Mouse (Mus musculus) right cerebral cortex, adult 18-20 months (tissue): ENCODE data around the gene Naa16.

Experiments used
- DNase-seq: peaks from one replicate; pipeline ENCODE4 v3.0.0; 2022; ENCODE audit warnings: mixed read lengths

The Naa16 gene

DNA sequence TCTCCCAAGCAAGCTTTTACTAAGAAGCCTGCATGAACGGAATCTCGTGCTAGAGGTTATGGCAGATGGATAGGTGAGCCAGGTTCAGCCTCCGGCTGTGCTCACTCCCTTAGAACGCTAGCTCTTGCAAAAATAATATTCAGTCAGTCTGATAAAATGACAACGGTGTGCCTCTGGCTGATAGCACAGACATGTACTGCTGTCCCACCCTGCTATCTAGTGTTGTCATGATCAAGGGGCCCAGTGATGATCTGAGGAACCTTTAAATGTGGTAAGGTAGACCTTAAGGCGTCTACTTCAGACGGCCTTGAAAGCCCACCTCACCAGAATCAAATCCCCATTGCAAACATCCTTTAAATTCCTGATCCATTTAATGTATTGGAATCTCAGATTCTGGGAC lies 94.4 kb downstream of the Naa16 start:
- DNase-seq: no peak

DNA sequence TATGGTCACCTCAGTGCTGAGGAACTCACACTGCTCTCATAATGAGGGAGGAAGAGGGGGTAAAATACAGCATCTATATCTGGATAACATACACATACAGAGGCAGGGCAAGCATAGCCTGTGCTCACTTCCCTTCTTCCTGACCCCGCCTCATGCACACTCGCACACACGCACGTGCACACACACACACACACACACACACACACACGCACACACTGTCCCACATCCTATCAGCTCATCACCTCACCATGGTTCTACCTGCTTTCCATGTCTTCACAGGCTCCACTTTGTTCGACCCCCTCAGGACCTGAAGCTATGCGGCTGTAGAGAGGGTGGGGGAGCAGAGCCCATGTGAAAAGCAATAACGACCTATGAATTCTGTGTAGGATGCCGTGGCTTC lies 95.0 kb downstream of the Naa16 start:
- no peak for DNase-seq

DNA sequence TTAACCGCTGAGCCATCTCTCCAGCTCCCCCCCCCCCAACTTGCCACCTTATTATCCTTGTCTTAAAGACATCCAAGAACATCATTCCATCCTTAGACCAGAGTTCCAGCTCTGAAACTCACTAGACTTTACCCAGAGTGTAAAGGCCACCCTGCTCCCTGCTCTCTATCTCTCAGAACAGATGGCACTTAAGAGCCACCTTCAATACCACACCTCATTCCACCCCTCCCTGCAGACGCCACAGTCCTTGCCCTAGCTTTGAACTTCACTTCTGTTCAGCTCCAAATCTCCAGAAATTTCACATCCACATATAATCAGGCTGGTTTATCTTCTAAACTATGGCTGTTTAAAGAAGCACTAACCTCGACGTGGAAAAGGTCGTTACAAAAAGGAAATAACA lies 95.6 kb downstream of the Naa16 start:
- no peak for DNase-seq

DNA sequence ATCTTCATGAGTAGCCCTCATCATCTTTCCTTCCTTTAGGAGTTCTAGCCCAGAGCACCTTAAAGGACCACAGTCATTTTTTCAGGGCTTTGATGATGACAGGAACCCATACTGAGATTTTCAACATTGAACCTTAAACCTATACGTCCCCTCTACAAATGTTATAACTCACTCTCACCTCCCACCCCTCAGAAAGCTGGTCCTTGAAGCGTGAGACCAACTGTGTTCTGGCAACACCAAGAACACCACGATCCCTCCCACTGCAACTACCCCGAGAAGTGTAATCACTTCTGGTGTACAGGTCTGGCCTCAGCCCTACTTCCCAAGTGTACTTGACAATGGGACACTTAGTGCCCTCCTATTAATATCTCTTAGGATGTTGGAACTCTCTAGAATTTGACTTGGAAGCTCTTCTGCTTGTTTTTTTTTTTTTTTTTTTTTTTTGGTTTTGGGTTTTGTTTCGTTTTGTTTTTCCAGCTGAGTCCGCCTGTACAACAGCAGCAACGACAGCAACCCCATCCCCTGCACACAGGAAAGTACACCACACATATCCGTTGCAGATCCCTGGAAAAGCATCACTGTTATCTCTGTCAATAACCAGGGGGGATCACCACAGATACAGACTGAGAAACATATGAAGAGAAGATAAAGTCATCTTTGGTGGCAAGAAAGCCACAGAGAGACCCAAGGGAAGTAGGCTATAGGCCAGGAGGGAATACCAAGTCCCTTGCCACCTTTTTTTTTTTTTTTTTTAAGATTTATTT lies 96.3 kb downstream of the Naa16 start:
- DNase-seq: no peak

DNA sequence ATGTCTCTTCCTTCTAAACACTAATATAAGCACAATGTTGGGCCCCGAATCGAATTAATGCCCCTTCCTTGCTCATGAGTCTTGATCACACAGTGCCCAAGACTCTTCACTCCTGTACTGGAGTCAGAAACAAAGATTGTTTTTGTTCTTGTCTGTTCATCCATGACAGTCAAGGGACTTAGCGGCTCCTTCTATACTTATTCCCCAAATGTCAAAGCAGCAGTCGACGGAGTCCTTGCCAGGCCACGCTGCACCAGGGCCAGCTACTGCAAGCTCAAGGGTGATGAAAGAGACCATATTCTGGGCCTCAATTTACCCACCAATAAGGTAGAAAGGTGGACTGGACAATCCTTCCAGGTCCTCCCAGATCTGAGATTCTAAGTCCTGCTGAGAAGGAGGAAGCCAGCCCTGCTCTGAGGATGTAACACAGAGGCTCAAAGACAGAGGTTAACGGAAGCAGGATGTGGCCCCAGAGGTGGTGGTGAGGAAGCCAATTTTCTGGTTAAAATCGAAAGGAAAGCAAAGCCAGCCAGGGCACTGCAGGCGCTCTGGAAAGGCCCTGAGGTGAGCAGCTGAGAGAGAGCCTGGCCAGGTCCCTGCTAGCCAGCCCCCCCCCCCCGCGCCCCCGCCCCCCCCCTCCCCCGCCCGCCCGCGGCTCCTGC lies 97.3 kb downstream of the Naa16 start:
- no peak for DNase-seq

DNA sequence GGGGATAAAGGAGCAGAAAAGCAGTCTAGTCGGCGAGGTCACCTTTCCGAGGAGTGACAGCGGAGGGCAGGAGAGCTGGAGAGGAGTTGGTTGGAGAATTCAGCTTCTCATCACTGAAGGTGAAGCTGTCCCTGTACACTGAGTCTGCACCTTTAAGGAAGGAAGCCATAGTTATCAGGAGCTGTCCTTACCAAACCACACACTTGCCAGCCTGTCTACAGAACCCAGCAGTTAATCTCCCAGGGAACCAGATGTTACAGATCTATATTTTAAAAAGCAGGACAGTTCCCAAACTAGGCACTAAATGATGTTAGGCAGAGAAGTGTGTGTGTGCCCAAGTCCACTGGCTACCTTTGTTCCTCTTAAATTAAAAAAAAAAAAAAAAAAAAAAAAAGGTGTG lies 98.9 kb downstream of the Naa16 start:
- no peak for DNase-seq

DNA sequence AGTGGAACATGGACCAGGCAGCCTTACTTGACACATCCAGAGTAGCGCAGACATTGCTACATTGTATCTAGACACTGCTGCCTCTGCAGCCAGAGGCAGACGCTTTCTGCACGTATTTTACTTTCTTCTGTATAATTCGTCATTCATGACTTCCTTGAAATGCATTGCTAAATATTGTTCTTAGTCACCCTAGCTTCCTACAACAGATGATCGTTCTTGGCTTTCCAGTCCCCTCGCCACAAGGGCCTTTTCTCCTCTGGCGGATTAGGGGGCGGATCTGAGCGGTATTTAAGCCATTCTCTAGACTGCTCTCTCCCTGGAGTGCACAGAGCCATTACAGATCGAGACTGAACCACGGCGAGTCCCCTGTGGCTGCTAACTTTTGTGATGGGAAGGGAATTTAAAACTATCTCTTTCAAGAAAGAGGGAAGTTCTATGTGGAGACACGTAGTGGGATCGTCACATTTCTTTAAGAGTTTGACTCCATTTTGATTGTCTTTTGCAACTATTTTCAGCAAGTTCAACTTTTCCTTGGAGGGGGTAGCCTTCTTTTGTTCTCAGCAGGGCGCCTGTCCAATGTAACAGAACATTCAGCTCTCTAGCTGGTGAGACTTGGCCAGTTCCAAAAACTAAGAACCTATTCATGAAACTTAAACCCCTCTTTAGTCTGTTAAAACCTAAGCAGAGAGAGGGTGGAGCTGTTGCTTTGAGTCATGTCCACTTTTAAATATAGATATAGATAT lies 99.7 kb downstream of the Naa16 start:
- no peak for DNase-seq

DNA sequence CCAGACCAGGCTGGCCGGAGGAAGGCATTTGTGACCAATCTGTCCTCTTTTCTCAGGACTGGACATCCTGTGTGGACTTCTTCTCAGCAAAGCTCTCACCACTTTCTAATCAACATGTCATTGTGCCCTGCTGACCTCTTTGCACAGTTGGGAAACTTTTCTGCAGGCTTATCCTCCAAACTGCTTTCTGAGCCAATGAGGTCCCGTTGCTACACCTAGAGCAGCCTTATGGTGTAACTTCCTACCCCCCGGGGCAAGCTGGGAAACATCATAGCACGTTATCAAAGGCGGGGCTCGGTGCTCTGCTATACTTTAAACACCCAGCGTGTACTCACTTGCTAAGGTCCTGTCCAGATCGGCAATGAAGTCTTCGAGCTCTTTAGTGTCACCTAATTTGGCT lies 100.7 kb downstream of the Naa16 start:
- DNase-seq: no peak

DNA sequence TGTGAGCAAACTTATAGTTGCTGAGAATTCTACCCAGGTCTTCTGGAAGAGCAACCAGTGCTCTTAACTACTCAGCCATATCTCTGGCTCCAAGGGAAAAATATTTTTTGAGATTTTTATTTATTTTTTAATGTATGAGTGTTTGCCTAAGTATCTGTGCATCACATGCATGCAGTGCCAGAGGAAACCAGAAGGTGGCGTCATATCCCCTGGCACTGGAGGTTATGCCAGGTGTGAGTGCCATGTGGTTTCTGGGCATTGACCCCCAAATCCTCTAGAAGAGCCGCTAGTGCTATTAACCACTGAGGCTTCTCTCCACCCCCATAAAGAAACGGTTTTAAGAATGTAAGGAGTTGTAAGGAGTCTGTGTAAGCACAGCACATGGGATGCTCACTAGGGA lies 102.3 kb downstream of the Naa16 start:
- DNase-seq: no peak

DNA sequence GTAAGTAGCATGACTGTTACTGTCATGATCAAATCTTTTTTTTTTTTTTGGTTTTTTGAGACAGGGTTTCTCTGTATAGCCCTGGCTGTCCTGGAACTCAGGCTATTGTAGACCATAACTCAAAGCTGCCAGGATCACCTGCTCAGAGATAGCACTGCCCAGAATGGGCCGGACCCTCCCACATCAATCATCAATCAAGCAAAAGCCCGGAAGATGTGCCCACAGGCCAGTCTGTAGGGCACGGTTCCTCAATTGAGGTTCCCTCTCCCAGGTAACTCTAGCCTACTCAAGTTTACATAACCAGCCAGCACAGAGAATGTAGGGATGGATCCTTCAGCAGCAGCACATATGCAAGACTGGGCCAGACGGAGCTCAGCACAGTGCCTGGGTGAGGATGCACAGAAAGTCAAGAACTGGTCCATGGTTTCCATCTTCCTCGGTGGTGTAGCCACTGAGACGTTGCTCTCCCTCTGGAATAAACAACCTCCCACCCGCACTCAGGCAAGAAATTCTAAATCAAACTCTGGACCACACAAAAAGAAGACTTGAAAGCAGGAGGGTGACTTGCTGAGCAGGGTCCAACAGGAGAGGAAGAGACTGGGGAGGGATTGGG lies 103.2 kb downstream of the Naa16 start:
- DNase-seq: no peak

DNA sequence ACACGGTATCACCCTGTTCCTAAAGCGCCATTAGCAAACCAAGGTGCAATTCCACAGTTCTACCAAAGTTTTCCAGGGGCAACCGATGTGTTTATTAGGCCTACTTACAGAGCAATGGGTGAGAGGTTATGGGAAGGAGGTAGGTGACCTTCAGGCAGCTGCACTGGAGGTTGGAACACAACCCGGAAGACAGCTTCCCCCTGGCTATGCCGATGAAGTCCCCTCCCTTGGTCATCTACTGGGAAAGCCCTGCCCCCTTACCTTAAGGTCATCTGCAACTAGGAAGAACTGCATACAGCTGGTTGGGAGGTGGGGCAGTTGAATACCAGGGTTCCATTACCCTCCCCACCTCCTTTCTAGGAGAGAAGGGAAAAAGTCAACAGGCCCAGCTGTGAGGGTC lies 105.0 kb downstream of the Naa16 start:
- DNase-seq: no peak

DNA sequence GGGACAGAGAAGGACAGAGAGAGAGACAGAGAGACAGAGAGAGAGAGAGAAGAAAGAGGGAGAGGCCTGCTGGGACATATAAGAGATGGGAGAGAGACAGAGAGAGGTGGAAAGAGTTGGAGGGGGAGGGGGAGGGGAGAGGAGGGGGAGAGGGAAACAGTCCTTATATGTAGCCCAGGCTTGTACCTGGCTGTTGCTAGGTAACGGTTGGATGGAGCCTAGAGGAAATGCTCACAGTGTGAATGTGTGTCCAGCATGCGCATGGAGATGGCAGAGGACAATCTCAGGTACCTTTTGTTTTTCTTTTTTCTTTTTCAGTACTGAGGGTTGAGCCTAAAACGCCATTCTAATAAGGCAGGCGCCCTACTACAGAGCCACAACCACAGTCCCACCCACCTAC lies 106.0 kb downstream of the Naa16 start:
- DNase-seq: no peak

DNA sequence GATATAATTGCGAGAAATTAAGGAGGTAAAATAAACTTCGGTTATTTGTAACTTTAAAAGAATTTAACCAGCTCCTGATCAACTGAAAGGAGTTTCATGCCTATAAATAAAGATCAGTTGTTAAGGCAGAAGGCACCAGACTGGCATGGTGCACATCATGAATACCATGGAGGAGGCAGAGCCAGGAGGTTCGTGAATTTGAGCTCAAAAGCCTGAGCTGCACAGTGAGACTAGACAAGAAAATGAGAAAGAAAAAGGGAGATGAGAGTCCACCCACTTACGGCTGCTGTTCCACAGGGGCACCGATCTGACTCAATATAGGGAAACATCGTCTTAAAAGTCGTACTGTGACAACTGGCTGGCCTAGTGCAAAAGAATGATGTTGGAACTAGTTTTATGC lies 106.6 kb downstream of the Naa16 start:
- no peak for DNase-seq

DNA sequence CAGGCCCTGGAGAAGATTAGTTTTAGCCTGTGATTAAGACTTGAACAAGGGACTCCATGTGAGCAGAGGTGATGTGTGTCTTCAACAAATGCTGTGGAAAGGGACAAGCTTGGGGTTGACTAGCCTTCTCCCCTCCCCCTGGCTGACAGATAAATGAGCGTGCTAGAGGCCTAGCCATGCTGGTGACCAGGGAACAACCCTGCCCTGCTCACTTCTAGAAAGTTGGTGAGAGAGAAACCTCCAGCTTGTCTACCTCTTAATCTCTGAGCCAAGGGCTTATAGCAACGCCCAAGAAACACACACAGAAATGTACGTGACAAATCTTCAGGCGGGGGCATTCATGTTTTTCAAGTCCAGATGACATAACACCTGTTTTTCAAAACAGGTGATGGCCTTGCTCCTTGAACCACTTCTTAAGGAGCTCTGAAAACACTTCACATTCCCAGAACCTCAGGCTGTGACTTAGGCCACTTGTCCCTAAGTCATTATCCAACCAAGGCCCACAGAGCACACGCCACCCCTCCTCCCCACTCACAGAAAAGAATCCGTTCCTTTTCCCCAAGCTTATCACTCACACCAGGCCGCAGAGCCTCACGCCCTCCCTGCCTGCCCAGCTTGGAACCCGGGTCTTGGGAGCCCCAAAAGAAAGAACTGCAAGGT lies 108.6 kb downstream of the Naa16 start:
- DNase-seq: no peak

DNA sequence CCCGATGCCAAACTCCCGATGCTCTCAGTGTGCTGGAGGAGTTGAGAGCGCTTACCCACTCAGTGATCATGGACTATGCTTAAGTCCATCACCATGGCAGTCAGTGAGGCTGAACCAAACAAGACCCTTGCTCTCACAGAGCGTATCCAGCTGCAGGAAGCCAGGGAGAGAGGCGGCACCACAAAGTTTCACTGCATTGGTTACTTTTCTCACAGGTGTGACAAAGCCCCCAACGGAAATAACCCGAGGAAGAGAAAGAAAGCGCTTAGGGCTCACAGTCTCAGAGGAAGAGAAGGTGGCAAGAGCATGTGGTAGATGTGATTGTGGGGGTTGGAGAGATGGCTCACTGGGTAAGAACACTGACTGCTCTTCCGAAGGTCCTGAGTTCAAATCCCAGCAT lies 110.1 kb downstream of the Naa16 start:
- no peak for DNase-seq

DNA sequence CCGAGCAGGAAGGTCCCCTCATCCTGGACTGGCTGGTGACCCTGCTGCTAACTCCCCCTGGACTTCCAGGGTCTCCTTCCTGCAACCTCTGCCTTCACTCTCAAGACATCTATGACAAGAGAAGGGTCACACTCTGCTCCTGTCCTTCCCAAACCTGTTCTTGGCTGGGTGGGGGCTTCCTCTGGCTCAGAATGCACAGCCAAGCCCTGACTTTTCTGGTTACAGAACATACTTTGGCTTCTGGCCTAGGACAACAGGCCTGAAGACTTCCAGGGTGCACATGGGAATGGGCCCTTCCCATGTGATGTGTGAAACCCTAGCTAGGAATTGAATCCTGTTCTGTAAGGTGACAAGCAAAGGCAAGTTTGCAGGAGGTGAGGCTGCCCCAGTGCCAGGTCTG lies 111.1 kb downstream of the Naa16 start:
- no peak for DNase-seq

DNA sequence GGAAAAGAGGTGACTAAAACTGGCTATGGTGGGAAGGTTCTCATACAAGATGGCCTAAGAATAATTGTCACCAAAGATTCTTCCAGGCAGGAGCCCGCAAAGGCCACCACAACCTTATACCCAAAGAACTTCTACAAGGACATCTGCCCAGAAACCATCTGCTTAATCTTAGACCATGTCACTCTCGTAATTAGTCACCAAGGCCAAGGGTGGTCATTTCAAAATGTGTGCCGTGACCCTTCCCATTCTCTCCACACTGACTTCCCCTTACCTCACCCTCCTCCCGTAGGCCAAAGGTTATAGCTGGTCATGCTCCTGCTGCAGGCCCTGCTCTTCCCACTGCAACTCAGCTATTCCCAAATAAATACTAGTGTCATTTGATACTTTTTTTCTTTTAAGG lies 111.7 kb downstream of the Naa16 start:
- DNase-seq: no peak

DNA sequence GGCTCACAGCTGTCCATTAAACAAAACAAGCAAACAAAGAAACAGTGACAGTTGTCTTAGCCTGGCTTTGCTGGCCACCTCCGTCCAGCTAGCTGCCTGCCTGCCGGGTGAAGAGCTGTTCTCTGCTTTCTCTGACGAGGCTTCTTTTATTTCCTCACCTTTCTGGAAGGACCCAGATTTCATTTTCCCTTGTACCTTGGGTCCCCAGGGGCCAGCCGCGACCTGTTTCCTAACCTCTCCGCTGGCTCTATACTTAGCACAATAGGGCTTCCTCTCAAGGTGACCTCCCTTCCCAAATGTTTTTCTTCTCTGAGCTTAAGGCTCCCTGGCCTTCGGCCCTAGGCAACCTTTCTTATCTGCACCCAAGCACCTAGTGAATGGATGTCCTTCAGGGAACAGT lies 112.7 kb downstream of the Naa16 start:
- DNase-seq: no peak

DNA sequence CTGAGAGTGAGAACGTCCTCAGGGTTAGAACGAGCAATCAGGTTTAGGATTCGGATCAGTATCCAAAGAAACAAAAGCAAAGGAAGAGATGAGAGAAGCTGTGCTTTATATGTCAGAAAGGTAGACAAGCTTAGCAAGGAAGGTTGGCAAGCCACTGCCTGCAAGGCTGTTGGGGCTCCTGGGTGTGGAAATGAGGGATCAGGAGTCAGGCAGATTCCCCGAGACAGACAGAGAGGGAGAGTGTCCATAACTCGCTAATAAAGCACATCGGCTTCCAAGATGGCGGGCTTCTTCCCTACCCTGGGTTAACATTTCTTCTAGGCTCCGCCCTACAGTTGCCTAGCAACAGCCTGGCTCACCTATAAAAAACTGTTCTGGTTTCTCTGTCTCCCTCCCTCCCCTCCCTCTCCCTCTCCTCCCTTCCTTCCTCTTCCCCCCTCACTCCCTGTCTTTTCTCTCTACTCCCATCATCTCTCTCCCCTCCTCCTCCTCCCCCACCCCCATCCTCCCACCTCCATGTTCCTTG lies 114.6 kb downstream of the Naa16 start:
- no peak for DNase-seq

DNA sequence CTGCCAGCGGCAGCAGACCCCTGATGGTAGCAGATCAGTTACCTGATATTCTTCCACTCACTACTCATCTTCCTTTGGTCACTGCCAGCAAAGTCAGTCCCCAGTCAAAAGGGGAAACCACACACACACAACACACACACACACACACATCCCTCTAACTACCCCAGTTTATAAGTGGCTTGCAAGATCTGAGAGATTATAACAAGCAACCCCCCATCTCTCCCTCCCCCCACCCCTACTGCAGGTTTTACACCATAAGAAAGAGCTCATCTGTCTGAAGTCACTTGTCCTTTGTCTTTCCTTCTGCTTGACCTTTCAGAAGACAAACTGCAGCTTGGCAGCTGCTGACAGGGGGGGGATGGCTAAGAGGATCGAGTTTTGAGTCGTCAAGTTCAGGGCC lies 115.1 kb downstream of the Naa16 start:
- no peak for DNase-seq
